Mouse (Mus musculus) heart, postnatal 10 days (tissue): Measurements from ENCODE around the gene Exosc6. TPM values are rescaled to one million over a fixed set of nuclear protein-coding genes. Genes with fewer than 3 reads are reported as not detected.

Source experiments
- microRNA-seq, 2 experiments: library from miRNA; unstranded; fragments of <30 nt; microRNA quantifications; one replicate each; pipeline ENCODE4 v1.2.0; 2022
- total RNA-seq, 2 experiments: library from RNA; stranded (reverse); gene quantifications; 2 replicates each; pipeline ENCODE4 v1.2.3; 2021

Gene Exosc6
- total RNA-seq, 2 experiments from 2014 or later: not detected

Small RNA genes within 50 kb of the gene (microRNA-seq; reads per million reads assigned to microRNA genes)
- 0 reads per million in 2 experiments for gene Gm24103
- 0.24 to 0.70 reads per million in 2 experiments for gene Mir3473d

Other genes starting within 250 kb of the Exosc6 start
- gene Cog4, start 209.7 kb upstream of the Exosc6 start, total RNA-seq: 10 to 100 TPM; 53.0 to 60.8 TPM
- gene Sf3b3, start 209.6 kb upstream of the Exosc6 start, total RNA-seq: 10 to 100 TPM; 52.2 to 57.0 TPM
- 1 to 10 TPM; 6.8 to 8.6 TPM for gene Fuk, start 153.9 kb upstream of the Exosc6 start, total RNA-seq
- gene St3gal2, start 136.4 kb upstream of the Exosc6 start, total RNA-seq: 10 to 100 TPM; 34.4 to 45.3 TPM
- 10 to 100 TPM; 39.2 to 41.1 TPM for gene Ddx19a, start 58.5 kb upstream of the Exosc6 start, total RNA-seq
- gene Ddx19b, start 24.6 kb upstream of the Exosc6 start, total RNA-seq: 10 to 100 TPM; 12.2 to 12.8 TPM
- 10 to 100 TPM; 39.1 to 42.0 TPM for gene Aars, start 23.2 kb upstream of the Exosc6 start, total RNA-seq
- gene Clec18a, start 36.1 kb downstream of the Exosc6 start, total RNA-seq: under 1 TPM; 0.12 to 0.24 TPM
- gene Pdpr, start 38.3 kb downstream of the Exosc6 start, total RNA-seq: 10 to 100 TPM; 75.0 to 78.5 TPM
- gene Glg1, start 202.9 kb downstream of the Exosc6 start, total RNA-seq: 100 to 1,000 TPM; 112 to 123 TPM
- 10 to 100 TPM; 20.4 to 26.1 TPM for gene Rfwd3, start 243.9 kb downstream of the Exosc6 start, total RNA-seq